Comparison of ENCODE assay signal across 9 mouse cellular contexts in genomic region chr1:176098685-176099320, GRCm38 (mm10).
DNase-seq lines count a peak whose midpoint lies in the region; ATAC-seq lines count a peak whose summit lies in the region.
"Had no signal": no experiment of that assay in that cellular context is flagged by ENCODE, and none has a peak within 500 bp of the region (broad histone marks: within the 10 kb centered on the region; RNA-seq: fewer than 3 reads in every experiment).

No protein-coding gene starts in this region.

- H3K27ac ChIP-seq in neural tube, embryonic 11.5 days (ENCODE audit: low read depth, low read length) = no peak overlapping the region

- 27% methylated on average over 7 of the region's 7 CpGs for WGBS in neural tube, embryonic 11.5 days

- no peaks in the 10 kb centered on the region for H3K36me3 ChIP-seq in neural tube, embryonic 11.5 days (ENCODE audit: control insufficient read depth, insufficient read depth, low read length)

- no peak overlapping the region for H3K9ac ChIP-seq in neural tube, embryonic 11.5 days (ENCODE audit: low read length)
- H3K9ac ChIP-seq: lung, embryonic 14.5 days had no signal

- no peak overlapping the region for H3K4me2 ChIP-seq in neural tube, embryonic 11.5 days (ENCODE audit: low read depth)
- H3K4me2 ChIP-seq: lung, embryonic 14.5 days had no signal

- H3K27me3 ChIP-seq in neural tube, embryonic 11.5 days (ENCODE audit: control insufficient read depth, insufficient read depth, low read length) = no peaks in the 10 kb centered on the region

- no peaks in the 10 kb centered on the region for H3K4me1 ChIP-seq in neural tube, embryonic 11.5 days (ENCODE audit: control insufficient read depth, insufficient read depth, low read length)

- peak; percentile 44 for DNase-seq in neural tube, embryonic 11.5 days (ENCODE audit: low spot score)
- no peak for DNase-seq in neural tube, embryonic 10.5 days (ENCODE audit: extremely low spot score, low spot score)
- DNase-seq in frontal cortex, postnatal 10 days (ENCODE audit: low spot score in 2 of 2) = peak; percentile 31 to 40
- peak; percentile 25 to 41 for DNase-seq in left cerebral cortex, postnatal 10 days (ENCODE audit: extremely low spot score in 1 of 2, low spot score in 2 of 2)
- peak; percentile 87 for DNase-seq in retina, postnatal 1 day
- no peak for DNase-seq in heart, adult 18-20 months
- DNase-seq in lung, postnatal 4 days = no peak
- DNase-seq in lung, adult 18-20 months = no peak
- DNase-seq: lung, embryonic 14.5 days had no signal

- H3K4me3 ChIP-seq in neural tube, embryonic 11.5 days (ENCODE audit: low read depth, low read length) = no peak overlapping the region

- H3K9me3 ChIP-seq in neural tube, embryonic 11.5 days (ENCODE audit: control insufficient read depth, low read length) = no peaks in the 10 kb centered on the region

- ATAC-seq in neural tube, embryonic 11.5 days (ENCODE audit: insufficient read depth, low FRiP score, low TSS enrichment) = peak; percentile 80

- intact Hi-C loops in left cerebral cortex, postnatal 10 days (cut with DNase I) = no loop called here

Comparison
In these comparisons a context has a peak if more than half of its experiments do, and no peak if none do; other contexts are left out.
1. DNase-seq: peak in neural tube, embryonic 11.5 days (single experiment), frontal cortex, postnatal 10 days (2 of 2), left cerebral cortex, postnatal 10 days (2 of 2) and retina, postnatal 1 day (single experiment); none in neural tube, embryonic 10.5 days (single experiment), heart, adult 18-20 months (0 of 2), lung, postnatal 4 days (0 of 2) and lung, adult 18-20 months (0 of 2).